Mouse (Mus musculus) lung, adult 10 weeks (tissue): ENCODE data around the gene Cideb. TPM values are rescaled to one million over a fixed set of nuclear protein-coding genes. Genes with fewer than 3 reads are reported as not detected.

Experiments
- polyA plus RNA-seq: library from polyadenylated mRNA; stranded (reverse); fragments of 350-450 nt; fragmentation: Illumina TruSeq; extraction: RNeasy Lipid Tissue Mini Kit (QIAGEN cat#74804); gene quantifications from one replicate; pipeline ENCODE4 v1.2.3, GENCODE M21; 2014; ENCODE audit warnings: low read depth, low replicate concordance; ENCODE audit not compliant: insufficient read depth

Cideb gene
- polyA plus RNA-seq, result 2.0 TPM

DNA sequence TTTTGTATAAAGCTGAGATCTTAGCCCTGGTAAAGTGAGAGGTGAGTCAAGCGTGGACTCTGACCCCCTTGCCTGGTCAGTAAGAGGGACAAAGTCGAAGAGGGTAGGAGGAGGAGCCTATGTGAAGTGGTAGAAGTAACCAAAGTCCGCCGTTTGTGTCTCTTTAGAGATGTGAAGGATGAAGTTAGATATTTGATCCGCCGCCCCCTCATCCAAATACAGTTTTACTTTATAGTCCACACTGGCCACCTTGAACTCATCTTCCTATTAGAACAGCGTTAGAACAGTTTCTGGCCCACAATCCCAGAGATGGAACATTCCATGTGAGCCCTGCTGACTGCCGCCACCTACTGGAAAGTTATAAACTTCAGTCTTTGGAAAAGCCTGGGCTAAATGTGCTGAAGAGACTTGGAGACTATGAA is at the start of gene Cideb:
TSS of gene Cideb (minus strand) at position 96 of the 422 bp plus-strand sequence.

DNA sequence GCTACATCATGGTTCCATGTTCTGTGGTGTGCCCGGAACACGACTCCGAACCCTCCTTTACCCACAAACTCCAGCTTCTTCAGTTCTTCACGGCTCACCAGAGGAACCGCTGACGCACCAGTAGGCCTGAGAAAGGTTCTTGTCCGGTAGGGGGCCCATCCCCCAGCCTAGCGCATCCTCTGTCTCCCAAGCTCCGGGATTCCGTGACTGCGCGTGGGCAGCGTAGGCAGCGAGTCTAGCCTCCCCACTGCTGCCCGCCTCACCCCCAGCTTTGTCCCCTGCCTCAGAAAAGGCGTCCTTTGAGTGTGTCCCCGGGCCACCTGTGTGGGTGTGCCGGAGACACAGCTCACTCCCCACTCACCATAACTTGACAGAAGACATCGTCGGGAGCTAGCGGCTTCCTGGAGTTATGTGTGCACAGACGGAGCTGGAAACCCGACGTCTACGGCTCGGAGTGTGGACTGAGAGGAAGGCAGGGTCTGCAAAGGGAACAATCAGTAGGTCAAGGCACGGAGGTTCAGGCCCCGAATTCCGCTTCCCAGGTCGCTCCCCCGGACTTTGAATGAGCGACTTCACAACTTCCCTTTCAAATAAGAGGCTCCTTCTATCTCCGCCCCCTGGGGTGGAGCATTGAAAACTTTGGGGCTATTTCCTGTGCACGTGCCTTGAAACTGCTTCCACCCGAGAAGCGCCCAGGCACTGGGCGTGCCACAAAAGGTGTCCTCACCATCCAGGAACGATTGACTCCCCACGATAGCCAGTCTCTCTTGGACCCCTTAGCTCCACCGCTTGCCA is 30.2 kb upstream of the Cideb start, which contains the start of gene Ripk3:
TSS of gene Ripk3 (minus strand) at position 610 of the 795 bp plus-strand sequence.

GRCm38 (mm10) chr14:55783958-55784235 is 25.6 kb upstream of the Cideb start, which contains the start of gene Adcy4:
TSS of gene Adcy4 (minus strand) at chr14:55784095.

DNA sequence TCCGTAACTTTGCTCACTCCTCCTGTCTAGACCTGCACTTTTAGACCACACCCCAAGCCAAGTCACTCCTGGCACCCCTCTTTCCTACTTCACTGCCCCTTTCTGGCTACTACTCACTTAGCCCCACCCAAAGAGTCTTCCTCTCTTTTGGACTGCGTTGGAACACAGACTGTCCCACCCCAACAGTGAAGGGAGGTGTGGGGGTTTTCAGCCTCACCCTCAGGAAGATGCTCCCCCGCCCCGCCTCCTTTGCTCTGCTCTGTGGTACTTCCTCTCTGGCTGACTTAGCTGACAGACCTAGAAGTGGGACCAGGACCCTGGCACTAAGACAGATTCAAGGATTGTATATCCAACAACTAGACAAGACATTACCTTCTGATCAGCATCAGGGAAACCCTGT is 7.4 kb upstream of the Cideb start, which contains the start of gene Ltb4r1:
TSS of gene Ltb4r1 (plus strand) at position 267 of the 400 bp plus-strand sequence.

GRCm38 (mm10) chr14:55761163-55761562 is 2.9 kb upstream of the Cideb start, which contains the start of gene Ltb4r2:
TSS of gene Ltb4r2 (plus strand) at chr14:55761428.

GRCm38 (mm10) chr14:55745180-55745860 is 12.9 kb downstream of the Cideb start, which contains the start of the genes Dhrs1 and Nop9:
TSS of gene Dhrs1 (minus strand) at chr14:55745690.
TSS of gene Nop9 (plus strand) at chr14:55745693.

DNA sequence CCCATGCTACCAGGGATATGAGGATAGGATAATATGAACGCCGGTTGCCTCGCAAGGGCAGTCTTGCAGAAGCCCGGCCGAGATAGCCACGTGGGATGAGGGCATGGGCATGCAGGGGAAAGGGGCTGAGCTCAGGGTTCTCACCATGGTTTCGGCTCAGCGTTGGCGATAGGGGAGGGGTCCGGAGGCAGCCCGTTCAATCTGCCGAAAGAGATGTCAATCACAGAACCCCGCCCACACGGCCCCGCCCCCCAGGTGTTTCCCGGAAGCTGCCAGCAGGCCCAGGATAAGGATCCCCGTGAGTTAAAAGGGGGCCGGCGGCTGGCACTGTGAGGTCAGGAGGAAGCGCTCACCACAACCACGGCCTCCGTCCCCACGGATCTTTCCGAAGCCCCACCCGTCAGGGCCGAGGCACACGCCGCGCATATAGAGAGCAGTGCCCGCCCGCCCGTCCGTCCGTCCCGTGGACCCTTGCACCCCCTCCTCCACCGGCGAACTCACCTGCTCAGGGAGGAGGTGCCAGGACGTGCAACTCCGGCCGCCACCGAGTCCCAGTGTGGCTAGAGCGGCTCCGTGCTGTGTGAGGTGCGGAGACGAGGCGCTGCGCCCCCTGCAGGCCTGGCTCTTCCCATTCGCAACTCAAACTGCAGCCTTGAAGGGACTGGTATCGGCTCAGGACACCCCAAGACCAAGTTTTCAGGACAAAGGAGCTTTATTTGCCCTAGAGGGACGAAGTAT is 36.4 kb downstream of the Cideb start, which contains the start of gene Rabggta:
TSS of gene Rabggta (minus strand) at position 564 of the 738 bp plus-strand sequence.

DNA sequence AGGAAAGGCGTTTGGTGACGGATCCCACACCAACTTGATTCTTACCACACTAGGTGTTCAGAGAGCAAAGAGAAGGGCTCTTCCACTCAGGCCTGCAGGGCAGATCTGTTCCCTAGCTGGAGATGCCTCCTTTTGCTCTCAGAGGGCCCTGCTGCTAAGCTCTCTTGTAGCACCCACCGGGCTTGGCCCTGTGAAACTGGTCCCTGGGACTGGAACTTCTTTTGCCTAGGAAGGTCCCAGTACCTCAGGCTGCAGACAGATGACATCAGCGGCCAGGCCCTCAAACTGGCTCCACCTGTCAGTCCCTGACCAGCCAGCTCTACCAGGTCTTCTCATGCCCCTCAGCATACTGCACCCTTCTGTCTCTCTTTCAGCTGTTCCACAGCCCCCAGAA is 44.5 kb downstream of the Cideb start, which contains the start of gene Tgm1:
TSS of gene Tgm1 (minus strand) at position 198 of the 394 bp plus-strand sequence.

Other genes starting within 250 kb of the Cideb start
- gene Cpne6, start 248.0 kb downstream of the Cideb start, polyA plus RNA-seq, result not detected
- gene Nrl, start 233.5 kb downstream of the Cideb start, polyA plus RNA-seq, result not detected
- 18.9 TPM for gene Pck2, start 218.2 kb downstream of the Cideb start, polyA plus RNA-seq
- 65.2 TPM for gene Dcaf11, start 198.5 kb downstream of the Cideb start, polyA plus RNA-seq
- not detected for gene A730061H03Rik, start 198.1 kb downstream of the Cideb start, polyA plus RNA-seq
- gene Fitm1, start 182.8 kb downstream of the Cideb start, polyA plus RNA-seq, result 2.2 TPM
- 221 TPM for gene Psme1, start 180.3 kb downstream of the Cideb start, polyA plus RNA-seq
- gene Emc9, start 173.2 kb downstream of the Cideb start, polyA plus RNA-seq, result 18.4 TPM
- gene Psme2, start 167.3 kb downstream of the Cideb start, polyA plus RNA-seq, result 255 TPM
- gene Rnf31, start 166.8 kb downstream of the Cideb start, polyA plus RNA-seq, result 18.9 TPM
- gene Irf9, start 154.9 kb downstream of the Cideb start, polyA plus RNA-seq, result 29.5 TPM
- gene Rec8, start 140.4 kb downstream of the Cideb start, polyA plus RNA-seq, result 6.0 TPM
- gene Ipo4, start 122.5 kb downstream of the Cideb start, polyA plus RNA-seq, result 21.4 TPM
- 0.34 TPM for gene Gm49378, start 120.6 kb downstream of the Cideb start, polyA plus RNA-seq
- gene Tm9sf1, start 114.7 kb downstream of the Cideb start, polyA plus RNA-seq, result 41.1 TPM
- 0.25 TPM for gene Tssk4, start 108.3 kb downstream of the Cideb start, polyA plus RNA-seq
- 36.9 TPM for gene Mdp1, start 98.0 kb downstream of the Cideb start, polyA plus RNA-seq
- gene Gmpr2, start 86.5 kb downstream of the Cideb start, polyA plus RNA-seq, result 17.9 TPM
- 225 TPM for gene Nedd8, start 86.3 kb downstream of the Cideb start, polyA plus RNA-seq
- 11.0 TPM for gene Tinf2, start 76.6 kb downstream of the Cideb start, polyA plus RNA-seq
- gene Tgm1, start 44.5 kb downstream of the Cideb start, polyA plus RNA-seq, result 1.7 TPM
- 15.4 TPM for gene Rabggta, start 36.2 kb downstream of the Cideb start, polyA plus RNA-seq
- 57.6 TPM for gene Dhrs1, start 12.8 kb downstream of the Cideb start, polyA plus RNA-seq
- 9.1 TPM for gene Nop9, start 12.8 kb downstream of the Cideb start, polyA plus RNA-seq
- 0.17 TPM for gene Ltb4r2, start 3.0 kb upstream of the Cideb start, polyA plus RNA-seq
- gene Ltb4r1, start 7.5 kb upstream of the Cideb start, polyA plus RNA-seq, result 3.9 TPM
- gene Adcy4, start 25.6 kb upstream of the Cideb start, polyA plus RNA-seq, result 32.6 TPM
- gene Ripk3, start 30.4 kb upstream of the Cideb start, polyA plus RNA-seq, result 7.7 TPM
- gene Nfatc4, start 64.7 kb upstream of the Cideb start, polyA plus RNA-seq, result 7.2 TPM
- gene Nynrin, start 95.6 kb upstream of the Cideb start, polyA plus RNA-seq, result 2.9 TPM
- 0.04 TPM for gene Cbln3, start 125.9 kb upstream of the Cideb start, polyA plus RNA-seq
- gene Khnyn, start 126.5 kb upstream of the Cideb start, polyA plus RNA-seq, result 10.6 TPM
- gene Sdr39u1, start 141.8 kb upstream of the Cideb start, polyA plus RNA-seq, result 34.3 TPM
- gene Cma1, start 186.2 kb upstream of the Cideb start, polyA plus RNA-seq, result 4.9 TPM
- not detected for gene Cma2, start 192.5 kb upstream of the Cideb start, polyA plus RNA-seq